Mouse (Mus musculus) myocyte (in vitro differentiated cells): Measurements from ENCODE around the gene Fah.

Source experiments
- CEBPB ChIP-seq: IDR thresholded peaks from 2 replicates; pipeline ENCODE4 v1.6.1; 2011; ENCODE audit warnings: mild to moderate bottlenecking, moderate library complexity; ENCODE audit not compliant: poor library complexity, insufficient read depth, severe bottlenecking
- E2F4 ChIP-seq: IDR thresholded peaks from one replicate; pipeline ENCODE4 v1.6.1; 2011; ENCODE audit warnings: mild to moderate bottlenecking, control low read depth, moderate library complexity; ENCODE audit not compliant: insufficient read depth
- MAX ChIP-seq: IDR thresholded peaks from one replicate; pipeline ENCODE4 v1.6.1; 2011; ENCODE audit warnings: low read depth, mild to moderate bottlenecking, control low read depth
- MYOD1 ChIP-seq, 3 experiments: IDR thresholded peaks; one replicate each; pipeline ENCODE4 v1.6.1; 2011; ENCODE audit warnings: control low read depth in 2 of 3, low read depth in 2 of 3, mild to moderate bottlenecking in 2 of 3, moderate library complexity in 1 of 3; ENCODE audit not compliant: insufficient read length in 2 of 3, control insufficient read depth in 1 of 3
- MYOG ChIP-seq, 3 experiments: IDR thresholded peaks; one replicate each; pipeline ENCODE4 v1.6.1; 2011; ENCODE audit warnings: control low read depth in 2 of 3, low read depth in 2 of 3, mild to moderate bottlenecking in 2 of 3; ENCODE audit not compliant: insufficient read length in 2 of 3, control insufficient read depth in 1 of 3, insufficient read depth in 1 of 3
- POLR2A ChIP-seq: IDR thresholded peaks from one replicate; pipeline ENCODE4 v1.6.1; 2011; ENCODE audit warnings: low read depth, mild to moderate bottlenecking, control low read depth, moderate library complexity; ENCODE audit not compliant: insufficient read length
- POLR2AphosphoS2 ChIP-seq: IDR thresholded peaks from one replicate; pipeline ENCODE4 v1.6.1; 2011; ENCODE audit warnings: low read depth, control low read depth; ENCODE audit not compliant: insufficient read length
- REST ChIP-seq: IDR thresholded peaks from one replicate; pipeline ENCODE4 v1.6.1; 2011; ENCODE audit warnings: mild to moderate bottlenecking, control low read depth, moderate library complexity; ENCODE audit not compliant: insufficient read depth, insufficient read length
- SRF ChIP-seq: IDR thresholded peaks from one replicate; pipeline ENCODE4 v1.6.1; 2011; ENCODE audit warnings: low read depth; ENCODE audit not compliant: control insufficient read depth, insufficient read length
- TCF12 ChIP-seq: IDR thresholded peaks from one replicate; pipeline ENCODE4 v1.6.1; 2011; ENCODE audit warnings: mild to moderate bottlenecking, control low read depth; ENCODE audit not compliant: poor library complexity, insufficient read depth, severe bottlenecking
- TCF3 ChIP-seq: IDR thresholded peaks from one replicate; pipeline ENCODE4 v1.6.1; 2011; ENCODE audit warnings: low read depth, control low read depth; ENCODE audit not compliant: insufficient read length
- USF1 ChIP-seq: IDR thresholded peaks from one replicate; pipeline ENCODE4 v1.6.1; 2011; ENCODE audit warnings: low read depth, mild to moderate bottlenecking, control low read depth, moderate library complexity

- no peak for TF ChIP-seq TCF12
- no peak for TF ChIP-seq E2F4
- TF ChIP-seq POLR2AphosphoS2 = no peak
- TF ChIP-seq POLR2A = no peak
- TF ChIP-seq USF1 = no peak
- TF ChIP-seq TCF3 = no peak
- no peak for TF ChIP-seq SRF
- no peak for TF ChIP-seq MAX
- TF ChIP-seq CEBPB = no peak
- TF ChIP-seq MYOD1 (IDR thresholded peaks at IDR 0.05; ENCODE audit: control insufficient read depth in 1 of 3, insufficient read length in 2 of 3, low read depth in 2 of 3) = no peak
- no peak for TF ChIP-seq MYOG (IDR thresholded peaks at IDR 0.05; ENCODE audit: control insufficient read depth in 1 of 3, insufficient read depth in 1 of 3, insufficient read length in 2 of 3, low read depth in 2 of 3)
- no peak for TF ChIP-seq REST
Observed at GRCm38 (mm10) chr7:84577034-84577433, 29.5 kb downstream of the Fah start.
